Comparison of ENCODE assay signal across 12 mouse cellular contexts in genomic region chr5:139796001-139796620, GRCm38 (mm10). TPM values are rescaled to one million over a fixed set of nuclear protein-coding genes. Genes with fewer than 3 reads are reported as not detected.
A peak's percentile ranks its signal among the peaks of the same experiment; 100 is the strongest.
DNase-seq lines count a peak whose midpoint lies in the region; ATAC-seq and TF ChIP-seq lines count a peak whose summit lies in the region.
"Had no signal": no experiment of that assay in that cellular context is flagged by ENCODE, and none has a peak within 500 bp of the region (broad histone marks: within the 10 kb centered on the region; RNA-seq: fewer than 3 reads in every experiment).

No protein-coding gene starts in this region.

- no peak for TF ChIP-seq EP300 in lung, postnatal 0 days (IDR thresholded peaks at IDR 0.05)

- peaks cover 21% of the 10 kb centered on the region; the same call in 1 of the 2 replicates for H3K36me3 ChIP-seq in lung, postnatal 0 days (ENCODE audit: insufficient read depth, low read length)
- peaks cover 20% of the 10 kb centered on the region for H3K36me3 ChIP-seq in forebrain, embryonic 14.5 days (ENCODE audit: control insufficient read depth, insufficient read depth, low read length)
- peaks cover 36% of the 10 kb centered on the region for H3K36me3 ChIP-seq in liver, embryonic 16.5 days (ENCODE audit: control insufficient read depth, insufficient read depth)

- H3K9ac ChIP-seq in lung, postnatal 0 days (replicated peaks; ENCODE audit: low read depth): no peak overlapping the region
- no peak overlapping the region for H3K9ac ChIP-seq in forebrain, embryonic 14.5 days (ENCODE audit: low read length)
- H3K9ac ChIP-seq in liver, embryonic 16.5 days (ENCODE audit: low read depth, low read length): peak overlapping the region; percentile 99
- H3K9ac ChIP-seq: hindbrain, embryonic 14.5 days had no signal

- WGBS in lung, postnatal 0 days: 55% methylated on average over 9 of the region's 9 CpGs
- 76% methylated on average over 9 of the region's 9 CpGs for WGBS in forebrain, embryonic 14.5 days
- WGBS in liver, embryonic 16.5 days (ENCODE audit: insufficient replicate concordance): 77% methylated on average over 9 of the region's 9 CpGs

- TF ChIP-seq CTCF in lung, postnatal 0 days (IDR thresholded peaks at IDR 0.05): no peak

- H3K27me3 ChIP-seq in lung, postnatal 0 days (replicated peaks; ENCODE audit: insufficient read depth, low read length): no peaks in the 10 kb centered on the region
- H3K27me3 ChIP-seq in forebrain, embryonic 14.5 days (replicated peaks; ENCODE audit: control insufficient read depth, insufficient read depth, low read length): no peaks in the 10 kb centered on the region
- H3K27me3 ChIP-seq in liver, embryonic 16.5 days (ENCODE audit: control insufficient read depth, insufficient read depth, low read depth, low read length): no peaks in the 10 kb centered on the region
- H3K27me3 ChIP-seq: CH12.LX had no signal

- no peak for ATAC-seq in lung, postnatal 0 days
- ATAC-seq in forebrain, embryonic 14.5 days: no peak
- no peak for ATAC-seq in liver, embryonic 16.5 days (ENCODE audit: low read depth)

- no peaks in the 10 kb centered on the region for H3K9me3 ChIP-seq in lung, postnatal 0 days (ENCODE audit: low read length)
- no peaks in the 10 kb centered on the region for H3K9me3 ChIP-seq in forebrain, embryonic 14.5 days (replicated peaks; ENCODE audit: control insufficient read depth, low read length)
- no peaks in the 10 kb centered on the region for H3K9me3 ChIP-seq in liver, embryonic 16.5 days (replicated peaks; ENCODE audit: control insufficient read depth, low read length)

- peak overlapping the region; percentile 94 for H3K27ac ChIP-seq in lung, postnatal 0 days (ENCODE audit: low read length)
- H3K27ac ChIP-seq in forebrain, embryonic 14.5 days (ENCODE audit: low read depth, low read length): peak overlapping the region; percentile 97
- H3K27ac ChIP-seq in liver, embryonic 16.5 days (ENCODE audit: low read length): peak overlapping the region; percentile 5; the same call in 1 of the 2 replicates

- H3K4me3 ChIP-seq in lung, postnatal 0 days (ENCODE audit: low read depth, low read length): no peak overlapping the region
- H3K4me3 ChIP-seq in forebrain, embryonic 14.5 days (ENCODE audit: low read depth, low read length): no peak overlapping the region
- H3K4me3 ChIP-seq in liver, embryonic 16.5 days (ENCODE audit: low read depth, low read length): no peak overlapping the region

- DNase-seq in heart, adult 11 months: peak; percentile 95
- DNase-seq in heart, postnatal 4 days: no peak
- DNase-seq in lung, postnatal 0 days (ENCODE audit: low spot score): no peak
- no peak for DNase-seq in lung, postnatal 25 days (ENCODE audit: low spot score)
- no peak for DNase-seq in forebrain, embryonic 14.5 days (ENCODE audit: low spot score)
- DNase-seq in thymus, postnatal 14 days: no peak
- DNase-seq in thymus, postnatal 36 days: no peak

- peak overlapping the region; percentile 56 for H3K4me2 ChIP-seq in lung, postnatal 0 days (replicated peaks; ENCODE audit: low read depth, low read length)
- no peak overlapping the region for H3K4me2 ChIP-seq in forebrain, embryonic 14.5 days (ENCODE audit: low read length)
- no peak overlapping the region for H3K4me2 ChIP-seq in liver, embryonic 16.5 days (ENCODE audit: low read depth, low read length)

- peaks cover 48% of the 10 kb centered on the region for H3K4me1 ChIP-seq in lung, postnatal 0 days (ENCODE audit: insufficient read depth, low read depth, low read length)
- H3K4me1 ChIP-seq in forebrain, embryonic 14.5 days (ENCODE audit: control insufficient read depth, insufficient read depth, low read length): peaks cover 44% of the 10 kb centered on the region
- peaks cover 56% of the 10 kb centered on the region for H3K4me1 ChIP-seq in liver, embryonic 16.5 days (ENCODE audit: control insufficient read depth, low read depth, low read length)

RNA-seq across cellular contexts. Expression of gene Mafk, which starts 4.8 kb away (rescaled TPM):
- 10 to 100 TPM; 28.1 to 29.1 TPM for total RNA-seq in heart, postnatal 4 days (2021)
- polyA plus RNA-seq in lung, postnatal 0 days (2015; fragmentation: Nextera tagmentation; extraction: Ambion mirVana): 38.5 and 38.9 TPM in 2 replicates
- 7.5 and 11.7 TPM in 2 replicates for polyA plus RNA-seq in forebrain, embryonic 14.5 days (2014; fragmentation: Nextera tagmentation; extraction: Ambion mirVana)
- 43.3 and 44.6 TPM in 2 replicates for polyA plus RNA-seq in liver, embryonic 16.5 days (2015; fragmentation: Nextera tagmentation; extraction: Ambion mirVana)

RNA-seq across cellular contexts. Expression of gene Ints1, which starts 20.6 kb away (rescaled TPM):
- total RNA-seq in heart, postnatal 4 days (2021): 10 to 100 TPM; 50.6 to 54.8 TPM
- 8.6 TPM in 2 replicates for polyA plus RNA-seq in lung, postnatal 0 days (2015; fragmentation: Nextera tagmentation; extraction: Ambion mirVana)
- polyA plus RNA-seq in forebrain, embryonic 14.5 days (2014; fragmentation: Nextera tagmentation; extraction: Ambion mirVana): 31.8 and 33.2 TPM in 2 replicates
- polyA plus RNA-seq in liver, embryonic 16.5 days (2015; fragmentation: Nextera tagmentation; extraction: Ambion mirVana): 10.4 and 11.2 TPM in 2 replicates

RNA-seq across cellular contexts. Expression of gene Tmem184a, which starts 23.6 kb away (rescaled TPM):
- total RNA-seq in heart, postnatal 4 days (2021): under 1 TPM; 0.07 to 0.14 TPM
- polyA plus RNA-seq in lung, postnatal 0 days (2015; fragmentation: Nextera tagmentation; extraction: Ambion mirVana): 15.5 and 19.1 TPM in 2 replicates
- polyA plus RNA-seq in forebrain, embryonic 14.5 days (2014; fragmentation: Nextera tagmentation; extraction: Ambion mirVana): not detected in 2 replicates
- 0.95 and 1.7 TPM in 2 replicates for polyA plus RNA-seq in liver, embryonic 16.5 days (2015; fragmentation: Nextera tagmentation; extraction: Ambion mirVana)
- polyA plus RNA-seq: hindbrain, embryonic 14.5 days had no signal

RNA-seq across cellular contexts. Expression of gene Gm26938, which starts 30.1 kb away (rescaled TPM):
- total RNA-seq in heart, postnatal 4 days (2021): not detected
- polyA plus RNA-seq in lung, postnatal 0 days (2015; fragmentation: Nextera tagmentation; extraction: Ambion mirVana): 0.33 TPM in 1 of 2 replicates, not detected in the other
- polyA plus RNA-seq in forebrain, embryonic 14.5 days (2014; fragmentation: Nextera tagmentation; extraction: Ambion mirVana): not detected in 2 replicates
- polyA plus RNA-seq in liver, embryonic 16.5 days (2015; fragmentation: Nextera tagmentation; extraction: Ambion mirVana): 0.14 TPM in 1 of 2 replicates, not detected in the other
- total RNA-seq: adrenal gland, postnatal 36 days; CH12.LX had no signal
- polyA plus RNA-seq: limb, embryonic 11.5 days had no signal

RNA-seq across cellular contexts. Expression of gene Psmg3, which starts 30.6 kb away (rescaled TPM):
- total RNA-seq in heart, postnatal 4 days (2021): 10 to 100 TPM; 12.2 to 15.2 TPM
- polyA plus RNA-seq in lung, postnatal 0 days (2015; fragmentation: Nextera tagmentation; extraction: Ambion mirVana): 41.1 and 45.4 TPM in 2 replicates
- polyA plus RNA-seq in forebrain, embryonic 14.5 days (2014; fragmentation: Nextera tagmentation; extraction: Ambion mirVana): 86.4 and 86.7 TPM in 2 replicates
- 35.6 and 37.7 TPM in 2 replicates for polyA plus RNA-seq in liver, embryonic 16.5 days (2015; fragmentation: Nextera tagmentation; extraction: Ambion mirVana)

Comparison
In these comparisons a context has a peak if more than half of its experiments do, and no peak if none do; other contexts are left out.
1. H3K27ac ChIP-seq: peak in every context shown above with its lines; median percentile 97 in forebrain, embryonic 14.5 days; 94 in lung, postnatal 0 days; 5 in liver, embryonic 16.5 days.